ENCODE assay signal across 10 mouse cellular contexts in the genomic region with DNA sequence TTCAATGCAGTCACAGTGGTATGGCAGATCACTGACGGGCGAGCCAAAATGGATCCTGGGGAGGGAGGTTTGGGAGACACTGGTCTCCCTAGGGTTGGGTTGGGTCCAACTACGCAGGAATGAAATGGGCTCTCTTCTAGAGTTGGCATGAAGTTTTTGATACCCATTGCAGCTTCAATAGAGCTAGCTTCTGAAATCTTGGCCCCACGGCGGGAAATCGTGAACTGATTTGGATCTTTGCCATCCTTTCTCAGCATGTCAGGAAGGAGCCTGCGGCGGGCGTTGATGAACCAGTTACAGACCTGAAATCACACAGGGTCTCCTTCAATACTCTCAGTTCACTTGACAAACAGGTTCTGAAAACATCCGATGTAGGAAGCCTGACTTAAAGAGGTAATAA. TPM values are rescaled to one million over a fixed set of nuclear protein-coding genes. Genes with fewer than 3 reads are reported as not detected.
DNase-seq lines count a peak whose midpoint lies in the region; ATAC-seq and TF ChIP-seq lines count a peak whose summit lies in the region.
"Had no signal": no experiment of that assay in that cellular context is flagged by ENCODE, and none has a peak within 500 bp of the region (broad histone marks: within the 10 kb centered on the region; RNA-seq: fewer than 3 reads in every experiment).

No protein-coding gene starts in this region.

- no peak for TF ChIP-seq EP300 in lung, postnatal 0 days (IDR thresholded peaks at IDR 0.05)

- H3K36me3 ChIP-seq in liver, embryonic 13.5 days = peaks cover 21% of the 10 kb centered on the region
- H3K36me3 ChIP-seq in liver, embryonic 11.5 days (ENCODE audit: control insufficient read depth, insufficient read depth, low read length) = peaks cover 6% of the 10 kb centered on the region; the same call in 1 of the 2 replicates
- H3K36me3 ChIP-seq in intestine, embryonic 14.5 days (ENCODE audit: control insufficient read depth, insufficient read depth, low read length) = peaks cover 44% of the 10 kb centered on the region
- peaks cover 6% of the 10 kb centered on the region for H3K36me3 ChIP-seq in lung, postnatal 0 days (ENCODE audit: insufficient read depth, low read length)
- H3K36me3 ChIP-seq: neural tube, embryonic 15.5 days had no signal

- peaks cover 13% of the 10 kb centered on the region; the same call in 1 of the 2 replicates for H3K27me3 ChIP-seq in liver, embryonic 13.5 days
- no peaks in the 10 kb centered on the region for H3K27me3 ChIP-seq in liver, embryonic 11.5 days (replicated peaks; ENCODE audit: control insufficient read depth, insufficient read depth, low read length)
- H3K27me3 ChIP-seq in intestine, embryonic 14.5 days (replicated peaks; ENCODE audit: control insufficient read depth, insufficient read depth, low read length) = no peaks in the 10 kb centered on the region
- H3K27me3 ChIP-seq in lung, postnatal 0 days (replicated peaks; ENCODE audit: insufficient read depth, low read length) = no peaks in the 10 kb centered on the region
- H3K27me3 ChIP-seq: embryonic facial prominence, embryonic 12.5 days had no signal

- peaks cover 36% of the 10 kb centered on the region for H3K4me1 ChIP-seq in liver, embryonic 13.5 days (replicated peaks)
- H3K4me1 ChIP-seq in liver, embryonic 11.5 days (replicated peaks; ENCODE audit: control insufficient read depth, insufficient read depth, low read length) = no peaks in the 10 kb centered on the region; the same call in 1 of the 2 replicates
- H3K4me1 ChIP-seq in intestine, embryonic 14.5 days (replicated peaks; ENCODE audit: control insufficient read depth, insufficient read depth, low read length) = peaks cover 31% of the 10 kb centered on the region
- H3K4me1 ChIP-seq in lung, postnatal 0 days (ENCODE audit: insufficient read depth, low read depth, low read length) = no peaks in the 10 kb centered on the region; the same call in 1 of the 2 replicates

- WGBS in liver, embryonic 13.5 days (ENCODE audit: insufficient replicate concordance) = 76% methylated on average over 10 of the region's 10 CpGs
- 90% methylated on average over 10 of the region's 10 CpGs for WGBS in liver, embryonic 11.5 days
- WGBS in intestine, embryonic 14.5 days = 71% methylated on average over 10 of the region's 10 CpGs
- 26% methylated on average over 10 of the region's 10 CpGs for WGBS in lung, postnatal 0 days

- H3K4me3 ChIP-seq in liver, embryonic 13.5 days (replicated peaks) = no peak overlapping the region
- no peak overlapping the region for H3K4me3 ChIP-seq in liver, embryonic 11.5 days (ENCODE audit: low read depth, low read length)
- H3K4me3 ChIP-seq in intestine, embryonic 14.5 days (ENCODE audit: low read depth, low read length) = no peak overlapping the region
- no peak overlapping the region for H3K4me3 ChIP-seq in lung, postnatal 0 days (ENCODE audit: low read depth, low read length)
- H3K4me3 ChIP-seq: embryonic facial prominence, embryonic 12.5 days; neural tube, embryonic 15.5 days had no signal

- peak overlapping the region; percentile 58; the same call in 1 of the 2 replicates for H3K27ac ChIP-seq in liver, embryonic 13.5 days
- no peak overlapping the region for H3K27ac ChIP-seq in liver, embryonic 11.5 days (ENCODE audit: low read depth, low read length)
- peak overlapping the region; percentile 64 for H3K27ac ChIP-seq in intestine, embryonic 14.5 days (ENCODE audit: low read depth)
- H3K27ac ChIP-seq in lung, postnatal 0 days (ENCODE audit: low read length) = peak overlapping the region; percentile 35; the same call in 1 of the 2 replicates
- H3K27ac ChIP-seq: embryonic facial prominence, embryonic 12.5 days; neural tube, embryonic 15.5 days had no signal

- no peak overlapping the region for H3K9ac ChIP-seq in liver, embryonic 13.5 days
- H3K9ac ChIP-seq in liver, embryonic 11.5 days (ENCODE audit: low read depth, low read length) = no peak overlapping the region
- H3K9ac ChIP-seq in intestine, embryonic 14.5 days (ENCODE audit: low read length) = no peak overlapping the region
- H3K9ac ChIP-seq in lung, postnatal 0 days (replicated peaks; ENCODE audit: low read depth) = no peak overlapping the region
- H3K9ac ChIP-seq: embryonic facial prominence, embryonic 12.5 days; neural tube, embryonic 15.5 days had no signal

- no peaks in the 10 kb centered on the region for H3K9me3 ChIP-seq in liver, embryonic 13.5 days (replicated peaks)
- no peaks in the 10 kb centered on the region for H3K9me3 ChIP-seq in liver, embryonic 11.5 days (ENCODE audit: control insufficient read depth, low read length)
- no peaks in the 10 kb centered on the region for H3K9me3 ChIP-seq in intestine, embryonic 14.5 days (ENCODE audit: control insufficient read depth, low read length)
- H3K9me3 ChIP-seq in lung, postnatal 0 days (ENCODE audit: low read length) = no peaks in the 10 kb centered on the region
- H3K9me3 ChIP-seq: embryonic facial prominence, embryonic 12.5 days; neural tube, embryonic 15.5 days had no signal

- no peak for TF ChIP-seq CTCF in lung, postnatal 0 days (IDR thresholded peaks at IDR 0.05)

- DNase-seq in cerebellum, postnatal 36 days = peak; percentile 36 to 49
- no peak for DNase-seq in cerebellum, adult 9-10 months
- DNase-seq in liver, embryonic 13.5 days = no peak
- DNase-seq in liver, embryonic 11.5 days (ENCODE audit: low spot score) = no peak
- no peak for DNase-seq in intestine, embryonic 14.5 days (ENCODE audit: low spot score)
- DNase-seq in lung, postnatal 0 days (ENCODE audit: low spot score) = peak; percentile 28
- DNase-seq in thymus, postnatal 14 days = no peak
- no peak for DNase-seq in layer of hippocampus, adult 11-12 months (ENCODE audit: low spot score)

- H3K4me2 ChIP-seq in liver, embryonic 13.5 days = no peak overlapping the region
- no peak overlapping the region for H3K4me2 ChIP-seq in liver, embryonic 11.5 days
- peak overlapping the region; percentile 28 for H3K4me2 ChIP-seq in intestine, embryonic 14.5 days (ENCODE audit: low read length)
- no peak overlapping the region for H3K4me2 ChIP-seq in lung, postnatal 0 days (replicated peaks; ENCODE audit: low read depth, low read length)
- H3K4me2 ChIP-seq: embryonic facial prominence, embryonic 12.5 days; neural tube, embryonic 15.5 days had no signal

- ATAC-seq in liver, embryonic 13.5 days (ENCODE audit: low read depth) = no peak
- no peak for ATAC-seq in liver, embryonic 11.5 days (replicated peaks; ENCODE audit: low FRiP score)
- ATAC-seq in intestine, embryonic 14.5 days (replicated peaks; ENCODE audit: low FRiP score, low TSS enrichment, low read depth) = no peak; the same call in 1 of the 2 replicates
- ATAC-seq in lung, postnatal 0 days = no peak

RNA-seq across cellular contexts. Expression of gene Tgif1, which starts 8.4 kb away (rescaled TPM):
- 8.9 and 10.1 TPM in 2 replicates for polyA plus RNA-seq in liver, embryonic 13.5 days (2015; fragmentation: Nextera tagmentation; extraction: Ambion mirVana)
- polyA plus RNA-seq in liver, embryonic 11.5 days (2014; fragmentation: Nextera tagmentation; extraction: Ambion mirVana) = 26.6 and 30.8 TPM in 2 replicates
- 56.1 and 58.4 TPM in 2 replicates for polyA plus RNA-seq in intestine, embryonic 14.5 days (2014; fragmentation: Nextera tagmentation; extraction: Ambion mirVana)
- 45.2 and 46.8 TPM in 2 replicates for polyA plus RNA-seq in lung, postnatal 0 days (2015; fragmentation: Nextera tagmentation; extraction: Ambion mirVana)

Comparison
In these comparisons a context has a peak if more than half of its experiments do, and no peak if none do; other contexts are left out.
1. DNase-seq: peak in cerebellum, postnatal 36 days (2 of 2) and lung, postnatal 0 days (single experiment); none in cerebellum, adult 9-10 months (single experiment), liver, embryonic 13.5 days (single experiment), liver, embryonic 11.5 days (single experiment), intestine, embryonic 14.5 days (single experiment), thymus, postnatal 14 days (single experiment) and layer of hippocampus, adult 11-12 months (single experiment).